Mouse (Mus musculus) adrenal gland, adult 8-10 months (tissue): ENCODE data around the gene Spty2d1. TPM values are rescaled to one million over a fixed set of nuclear protein-coding genes. Genes with fewer than 3 reads are reported as not detected.
A peak's percentile ranks its signal among the peaks of the same experiment; 100 is the strongest.
"Not testable (repeated sequence)": the region's sequence is repeated elsewhere in the genome, so short reads cannot be mapped to it uniquely, and the experiment has no call there.

Experiments
- DNase-seq: peaks from one replicate; pipeline ENCODE4 v3.0.0; 2022
- total RNA-seq, 4 experiments: library from RNA; stranded (reverse); gene quantifications; 2 replicates each; pipeline ENCODE4 v1.2.4; 2022

Spty2d1 gene
- total RNA-seq, 4 experiments from 2014 or later: 17.3 to 19.7 (median 18.9) TPM

DNA sequence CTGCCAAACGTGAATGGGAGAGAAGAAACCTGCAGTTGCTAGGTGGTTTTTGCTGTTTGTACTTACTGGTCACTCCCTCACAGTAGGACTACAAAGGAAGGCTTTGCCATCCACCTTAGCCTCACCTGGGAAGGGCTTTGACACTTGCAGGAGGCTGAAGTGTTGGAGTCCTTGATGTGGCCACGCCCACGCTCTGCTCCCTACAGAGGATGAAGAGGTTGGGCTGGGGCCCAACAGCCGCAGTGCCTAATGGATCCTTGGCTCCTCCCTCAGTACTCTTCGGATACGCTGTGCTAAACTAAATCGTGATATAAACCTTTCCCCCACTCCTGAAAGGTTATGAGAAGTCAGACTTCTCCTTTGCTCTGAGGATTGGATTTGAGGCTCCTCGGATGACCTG is 12.7 kb upstream of the Spty2d1 start:
- no peak for DNase-seq

GRCm38 (mm10) chr7:47019641-47020040 is 11.4 kb upstream of the Spty2d1 start:
- DNase-seq: no peak

DNA sequence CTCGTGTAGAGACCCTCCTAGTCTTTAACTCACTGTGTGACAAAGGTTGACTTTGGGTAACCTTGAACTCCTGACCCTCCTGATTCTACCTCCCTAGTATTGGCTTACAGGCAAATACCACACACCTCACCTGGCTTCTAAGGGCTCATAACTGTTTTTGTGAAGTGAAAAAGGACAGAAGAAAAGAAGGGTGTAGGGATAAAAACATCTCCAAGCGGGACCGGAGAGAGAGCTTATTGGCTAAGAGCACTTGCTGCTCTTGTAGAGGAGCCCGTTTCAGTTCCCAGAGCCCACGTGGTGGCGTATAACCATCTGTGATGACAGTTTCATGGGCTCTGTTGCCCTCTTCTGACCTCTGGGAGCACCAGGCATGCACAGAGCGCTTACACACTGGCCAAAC is 8.9 kb upstream of the Spty2d1 start:
- no peak for DNase-seq

- DNase-seq: no peak
Measured at GRCm38 (mm10) chr7:47016602-47017001, 8.4 kb upstream of the Spty2d1 start.

DNA sequence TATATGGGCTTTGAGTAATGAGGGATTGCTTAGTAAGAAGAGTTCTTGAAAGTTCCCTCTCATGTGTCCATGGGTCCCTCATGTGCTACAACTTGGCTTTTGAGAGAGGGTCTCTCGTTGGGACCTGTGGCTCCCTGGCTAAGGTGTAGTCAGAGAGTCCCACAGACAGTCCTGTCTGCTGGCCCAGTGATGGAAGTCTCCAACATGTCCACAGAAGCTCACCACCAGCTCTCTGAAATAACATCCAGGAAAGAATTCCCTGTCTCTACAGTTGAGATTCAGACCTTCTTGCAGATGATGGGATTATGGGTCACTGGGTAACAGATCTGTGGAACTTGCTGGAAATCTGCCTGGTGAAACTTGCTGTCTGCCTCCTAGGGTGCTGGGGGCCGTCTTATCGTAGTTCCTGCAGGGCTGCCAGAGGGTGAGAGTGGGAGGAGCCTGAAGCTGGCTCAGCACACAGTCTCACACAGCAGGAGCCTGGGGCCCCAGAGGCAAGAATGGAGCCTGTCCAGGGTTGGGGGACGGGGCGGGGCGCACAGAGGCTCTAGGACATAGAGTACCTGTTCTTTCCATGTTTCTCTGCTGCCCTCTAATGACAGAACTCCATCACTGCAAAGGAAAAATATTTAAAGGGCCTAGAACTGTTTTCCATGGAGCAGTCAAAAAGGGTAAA is 7.3 kb upstream of the Spty2d1 start:
- DNase-seq: peak; percentile 80

DNA sequence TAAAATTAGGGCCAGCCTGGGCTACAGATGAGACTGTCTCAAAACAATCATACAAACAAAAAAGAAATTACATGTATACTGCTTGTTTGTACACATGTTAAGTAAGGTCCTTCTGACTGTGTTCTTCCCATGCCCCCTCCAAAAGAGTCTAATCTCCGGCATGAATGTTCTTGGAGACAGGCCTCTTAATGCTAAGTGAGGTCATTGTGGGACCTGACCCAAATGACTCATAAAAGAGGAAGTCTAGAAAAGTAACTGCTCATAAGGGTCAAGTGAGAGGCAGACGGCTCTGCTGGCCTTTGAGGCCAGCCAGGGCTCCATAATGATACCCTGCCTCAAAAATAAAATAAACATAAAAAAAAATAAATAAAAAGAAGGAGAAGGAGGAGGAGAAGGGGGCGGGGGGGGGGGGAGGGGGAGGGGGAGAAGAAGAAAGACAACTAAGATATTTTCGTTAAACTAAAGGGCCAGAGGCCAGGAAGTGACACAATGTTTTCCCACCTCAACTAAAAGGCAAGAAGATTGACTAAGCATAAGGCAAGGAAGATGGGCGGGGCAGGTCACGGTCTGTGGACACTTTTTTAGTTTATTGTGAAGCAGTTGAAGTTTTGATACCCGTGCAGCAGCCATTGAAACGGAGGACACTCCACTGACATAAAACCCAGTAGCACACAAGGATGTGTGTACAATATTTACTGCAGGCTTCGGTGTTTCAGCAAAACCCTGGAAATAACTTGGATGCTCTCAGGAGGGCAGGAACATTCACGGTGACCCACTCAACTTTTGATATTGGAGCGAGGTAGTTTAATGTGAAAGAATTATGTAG is 6.6 kb upstream of the Spty2d1 start:
- DNase-seq: no peak

DNA sequence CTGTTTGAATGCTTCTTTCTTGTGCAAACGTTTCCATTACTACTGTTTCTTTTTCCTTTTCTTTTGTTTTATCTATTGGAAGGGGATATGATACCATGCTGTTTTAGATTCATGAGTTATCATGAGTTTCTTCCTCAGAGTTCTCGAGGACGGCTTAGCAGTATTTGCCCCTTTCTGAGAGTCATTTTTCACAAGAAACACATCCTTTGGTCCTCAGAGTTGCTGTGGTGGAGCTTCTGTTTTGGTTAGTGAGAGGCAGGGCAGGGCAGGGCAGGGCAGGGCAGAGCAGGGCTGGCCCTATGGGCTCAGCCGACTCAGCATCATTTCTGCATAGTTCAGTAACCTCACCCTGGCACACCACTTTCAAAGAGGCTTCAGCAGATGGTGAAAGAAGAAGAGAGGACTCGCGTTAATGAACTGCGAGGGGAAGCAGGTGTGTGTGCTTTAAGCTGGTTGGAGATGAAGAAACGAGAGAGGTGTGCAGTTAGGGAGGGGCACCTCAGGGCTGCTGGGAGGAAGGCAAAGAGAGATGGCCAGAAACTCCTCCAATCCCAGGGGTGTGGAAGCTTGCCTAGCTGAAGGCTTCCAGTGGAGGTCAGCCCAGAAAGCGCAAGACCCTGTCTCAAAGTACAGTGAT is 5.0 kb upstream of the Spty2d1 start:
- DNase-seq: no peak

DNA sequence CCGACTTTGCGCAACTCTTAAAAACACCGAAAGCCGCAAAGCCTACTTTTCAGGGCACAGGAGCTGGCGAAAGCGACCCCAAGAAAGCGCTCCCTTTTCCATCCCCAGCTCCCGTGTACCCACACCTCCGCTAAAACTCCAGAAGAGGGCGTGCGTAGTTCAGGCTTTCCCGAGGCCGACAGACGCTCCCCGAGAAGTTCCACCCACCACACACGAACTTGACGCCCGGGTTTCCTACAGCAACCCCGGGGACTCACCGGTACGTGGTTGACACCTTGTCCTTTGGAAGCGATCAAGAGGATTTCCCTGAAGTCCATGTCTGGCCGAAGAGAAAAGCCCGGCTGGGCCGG is 418 bp downstream of the Spty2d1 start:
- no peak for DNase-seq

DNA sequence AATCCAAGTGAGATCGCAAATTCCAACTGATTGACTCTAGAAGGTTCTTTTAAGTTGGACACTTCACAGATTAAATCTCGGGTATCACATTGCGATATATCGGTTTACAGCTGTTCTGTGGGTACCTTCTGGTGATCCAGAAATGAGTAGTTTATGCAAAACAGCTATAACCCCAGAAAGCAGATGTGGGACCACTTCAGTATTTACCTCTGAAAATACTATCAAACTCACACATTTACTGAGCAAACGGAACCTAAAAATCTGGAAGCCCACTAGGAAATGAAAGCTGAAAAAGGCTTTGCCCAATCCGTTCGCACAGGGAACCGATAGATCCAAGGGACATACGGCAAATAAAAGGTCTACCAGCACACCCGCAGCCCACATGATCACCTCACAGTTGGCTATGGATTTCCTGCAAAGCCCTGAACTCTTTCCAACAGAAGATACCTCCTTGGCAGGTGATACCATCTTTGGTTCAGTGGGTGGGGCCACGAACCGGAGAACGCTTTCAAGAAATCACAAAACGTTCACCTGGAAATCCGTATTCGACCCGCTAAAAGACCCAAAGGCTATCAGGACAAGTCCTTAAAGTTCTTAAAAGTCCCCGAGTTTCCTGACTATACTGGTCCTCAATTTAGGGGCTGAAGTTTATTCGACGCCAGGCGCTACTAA is 966 bp downstream of the Spty2d1 start:
- DNase-seq: no peak

DNA sequence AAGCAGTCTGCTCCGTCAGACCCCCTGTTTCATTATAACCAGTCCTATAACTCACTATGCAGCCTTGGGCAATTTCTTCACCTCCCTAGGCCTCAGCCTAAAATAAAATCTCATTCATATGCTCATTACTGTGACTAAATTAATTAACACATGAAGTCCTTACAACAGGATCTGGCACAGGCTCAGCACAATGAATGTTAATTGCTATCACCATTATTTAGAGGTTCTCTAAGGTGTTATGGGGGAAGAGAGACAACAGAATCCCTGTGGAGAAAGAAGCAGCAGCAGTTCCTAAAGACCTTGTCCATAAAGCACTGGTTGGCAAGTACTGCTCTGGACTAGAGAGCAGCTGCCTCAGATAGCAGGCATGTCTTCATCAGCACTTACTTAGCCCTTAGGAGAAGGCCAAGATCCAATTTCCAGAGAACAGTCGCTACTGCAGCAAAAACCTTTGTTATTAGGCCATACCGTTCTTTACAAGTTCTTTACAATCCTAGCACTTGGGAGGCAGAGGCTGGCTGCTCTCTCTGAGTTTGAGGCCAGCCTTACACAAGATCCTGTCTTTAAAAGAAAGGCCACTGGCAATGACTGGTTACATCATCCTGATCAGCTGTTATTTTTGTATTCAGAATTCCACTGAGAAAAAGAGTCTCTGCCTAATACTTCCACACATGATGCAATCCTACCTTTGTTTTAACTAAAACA is 4.6 kb downstream of the Spty2d1 start:
- no peak for DNase-seq

GRCm38 (mm10) chr7:47001900-47002275 is 6.3 kb downstream of the Spty2d1 start:
- no peak for DNase-seq

- no peak for DNase-seq
Measured at GRCm38 (mm10) chr7:47001125-47001899, 6.9 kb downstream of the Spty2d1 start.

GRCm38 (mm10) chr7:47000644-47000983 is 7.6 kb downstream of the Spty2d1 start:
- no peak for DNase-seq

DNA sequence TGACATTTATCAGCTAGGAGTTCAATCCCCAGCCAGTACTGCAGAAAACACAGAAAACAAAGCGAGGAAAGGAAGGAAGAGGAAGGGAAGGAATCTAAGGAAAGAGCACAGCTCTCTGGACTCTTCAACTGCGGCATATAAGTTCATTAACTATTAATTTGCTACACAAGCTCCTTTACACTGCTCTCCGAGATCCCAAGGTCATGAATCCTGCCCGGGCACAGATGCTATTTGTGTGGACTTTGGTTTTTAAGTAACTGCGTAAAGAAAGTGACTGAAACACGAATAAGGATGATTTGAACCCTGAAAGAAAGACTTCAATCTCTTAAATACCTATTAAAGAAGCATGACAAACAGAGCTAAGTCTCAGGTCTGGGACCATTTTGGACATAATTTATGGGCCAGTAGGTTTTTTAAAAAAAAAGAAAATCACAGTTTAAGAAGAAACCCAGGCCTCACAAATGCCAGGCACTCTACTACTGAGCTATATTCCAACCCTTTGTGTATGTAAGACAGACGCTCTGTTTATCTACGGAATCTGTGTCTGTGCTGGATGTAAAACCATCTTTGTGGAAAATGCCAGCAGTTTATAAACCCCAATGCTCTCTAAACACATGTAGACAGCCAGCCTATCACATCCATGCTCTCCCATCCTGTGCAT is 8.1 kb downstream of the Spty2d1 start:
- no peak for DNase-seq

- no peak for DNase-seq
Measured at GRCm38 (mm10) chr7:46998942-46999341, 9.3 kb downstream of the Spty2d1 start.

GRCm38 (mm10) chr7:46997644-46998395 is 10.4 kb downstream of the Spty2d1 start:
- no peak for DNase-seq

GRCm38 (mm10) chr7:46997008-46997407 is 11.2 kb downstream of the Spty2d1 start:
- DNase-seq: no peak

GRCm38 (mm10) chr7:46995558-46995957 is 12.7 kb downstream of the Spty2d1 start:
- no peak for DNase-seq

DNA sequence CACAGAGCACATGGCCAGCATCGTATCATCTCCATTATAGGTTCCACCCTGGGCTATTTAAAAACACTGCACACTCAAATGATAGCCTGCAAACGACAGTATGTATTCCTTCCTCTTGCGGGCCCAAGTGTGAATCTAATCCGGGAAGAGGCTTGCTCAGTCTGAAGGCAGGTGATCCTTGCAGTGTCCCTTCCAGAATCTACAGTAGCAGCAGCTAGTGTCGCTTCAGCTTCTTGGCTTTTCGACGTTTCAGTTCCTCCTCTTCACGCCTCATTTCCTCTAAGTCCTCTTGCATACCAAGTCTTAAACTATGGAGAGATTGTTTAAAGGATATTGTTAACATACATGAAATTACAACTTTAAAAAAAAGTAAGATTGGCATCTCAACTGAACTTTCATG is 15.1 kb downstream of the Spty2d1 start:
- no peak for DNase-seq

GRCm38 (mm10) chr7:46989387-46989786 is 18.8 kb downstream of the Spty2d1 start:
- DNase-seq: not testable (repeated sequence)
